In genomic region chr16:77596556-77596955, GRCm38 (mm10) we compare ENCODE assay signal across 10 mouse cellular contexts. TPM values are rescaled to one million over a fixed set of nuclear protein-coding genes. Genes with fewer than 3 reads are reported as not detected.
DNase-seq lines count a peak whose midpoint lies in the region; ATAC-seq and TF ChIP-seq lines count a peak whose summit lies in the region.
"Had no signal": no experiment of that assay in that cellular context is flagged by ENCODE, and none has a peak within 500 bp of the region (broad histone marks: within the 10 kb centered on the region; RNA-seq: fewer than 3 reads in every experiment).

No protein-coding gene starts in this region.

- H3K4me3 ChIP-seq in gastrocnemius, adult 2 months: peak overlapping the region; percentile 82
- H3K4me3 ChIP-seq in cortical plate, adult 2 months (ENCODE audit: insufficient read depth, low read length): peak overlapping the region; percentile 74
- peak overlapping the region; percentile 7; the same call in 1 of the 2 replicates for H3K4me3 ChIP-seq in midbrain, embryonic 12.5 days

- 0 out of 2 replicates have a peak, but pooled peaks cover 5% of the 10 kb centered on the region for H3K36me3 ChIP-seq in midbrain, embryonic 12.5 days

- peak overlapping the region; percentile 24; the same call in 1 of the 2 replicates for H3K4me2 ChIP-seq in midbrain, embryonic 12.5 days (replicated peaks)

- no peak for TF ChIP-seq CTCF in gastrocnemius, adult 2 months (IDR thresholded peaks at IDR 0.05)
- TF ChIP-seq CTCF in cortical plate, adult 2 months (IDR thresholded peaks at IDR 0.05; ENCODE audit: extremely low read depth, insufficient read depth, low read length): no peak

- no peak for TF ChIP-seq POLR2A in cortical plate, adult 2 months (IDR thresholded peaks at IDR 0.05; ENCODE audit: extremely low read depth, insufficient read depth, low read length)

- peak overlapping the region; percentile 94 for H3K27ac ChIP-seq in gastrocnemius, adult 2 months
- peak overlapping the region; percentile 98 for H3K27ac ChIP-seq in cortical plate, adult 2 months (ENCODE audit: insufficient read depth, low read length)
- H3K27ac ChIP-seq in midbrain, embryonic 12.5 days (replicated peaks): peak overlapping the region; percentile 49

- no peaks in the 10 kb centered on the region for H3K9me3 ChIP-seq in midbrain, embryonic 12.5 days

- 55% methylated on average over 5 of the region's 5 CpGs for WGBS in midbrain, embryonic 12.5 days

- no peak overlapping the region for H3K9ac ChIP-seq in midbrain, embryonic 12.5 days (replicated peaks)

- no peak for ATAC-seq in midbrain, embryonic 12.5 days (ENCODE audit: low FRiP score, low read depth)

- no peaks in the 10 kb centered on the region for H3K27me3 ChIP-seq in midbrain, embryonic 12.5 days

- no peaks in the 10 kb centered on the region; the same call in 1 of the 2 replicates for H3K4me1 ChIP-seq in cortical plate, adult 2 months (ENCODE audit: control insufficient read depth, insufficient read depth, low read length)
- H3K4me1 ChIP-seq in midbrain, embryonic 12.5 days: peaks cover 21% of the 10 kb centered on the region

- intact Hi-C loops in gastrocnemius, adult 2 months (cut with DNase I): loop anchor here (10.0 kb wide), 1 partner anchor 172 kb away; no protein-coding TSS in a partner anchor

- DNase-seq in gastrocnemius, adult 2 months: peak; percentile 27
- no peak for DNase-seq in gastrocnemius, postnatal 4 days (ENCODE audit: low spot score in 2 of 2)
- peak; percentile 52 for DNase-seq in 3134 (ENCODE audit: extremely low read depth, insufficient read length, low spot score)
- no peak for DNase-seq in adrenal gland, adult 18-20 months (ENCODE audit: low spot score in 2 of 2)
- no peak for DNase-seq in spleen, postnatal 14 days (ENCODE audit: low spot score in 2 of 2)
- DNase-seq in spleen, postnatal 36 days (ENCODE audit: low spot score in 2 of 2): no peak
- DNase-seq: adrenal gland, adult 2 months had no signal

RNA-seq across cellular contexts. Expression of gene Gm11146, which starts 5.3 kb away (rescaled TPM):
- not detected for total RNA-seq in gastrocnemius, adult 2 months (2021)
- not detected for total RNA-seq in gastrocnemius, postnatal 4 days (2021)
- polyA plus RNA-seq in cortical plate, adult 2 months (2012; rRNA removed): not detected in 2 replicates
- polyA plus RNA-seq in midbrain, embryonic 12.5 days (2016; fragmentation: Nextera tagmentation; extraction: Ambion mirVana): not detected in 2 replicates
- total RNA-seq in adrenal gland, adult 18-20 months (2021): not detected
- total RNA-seq: adrenal gland, adult 2 months; layer of hippocampus, adult 8-10 months had no signal
- polyA plus RNA-seq: adrenal gland, adult 2 months had no signal

Comparison
In these comparisons a context has a peak if more than half of its experiments do, and no peak if none do; other contexts are left out.
1. DNase-seq: peak in gastrocnemius, adult 2 months (single experiment) and 3134 (single experiment); none in gastrocnemius, postnatal 4 days (0 of 2), adrenal gland, adult 18-20 months (0 of 2), spleen, postnatal 14 days (0 of 2) and spleen, postnatal 36 days (0 of 2).
2. H3K4me3 ChIP-seq: peak in every context shown above with its lines; median percentile 82 in gastrocnemius, adult 2 months; 74 in cortical plate, adult 2 months; 7 in midbrain, embryonic 12.5 days.
3. Peak in every context shown above with its lines, with median percentiles within 50 percentile points of each other: H3K27ac ChIP-seq.